Mouse (Mus musculus) gastrocnemius, adult 8-10 months (tissue): ENCODE results near the gene Tmem217. TPM values are rescaled to one million over a fixed set of nuclear protein-coding genes. Genes with fewer than 3 reads are reported as not detected.
A peak's percentile ranks its signal among the peaks of the same experiment; 100 is the strongest.
"Not testable (repeated sequence)": the region's sequence is repeated elsewhere in the genome, so short reads cannot be mapped to it uniquely, and the experiment has no call there.

Source experiments
- DNase-seq, 2 experiments: peaks; one replicate each; pipeline ENCODE4 v3.0.0; 2022; ENCODE audit warnings: low spot score in 2 of 2
- total RNA-seq, 4 experiments: library from RNA; stranded (reverse); gene quantifications; 2 replicates each; pipeline ENCODE4 v1.2.4; 2022

Tmem217 gene
- total RNA-seq, 4 experiments from 2014 or later: not detected

- DNase-seq: no peak
Observed at GRCm38 (mm10) chr17:29503700-29504099, 48.5 kb downstream of the Tmem217 start.

- DNase-seq: no peak
Observed at GRCm38 (mm10) chr17:29502669-29503665, 49.2 kb downstream of the Tmem217 start.

- no peak for DNase-seq
Observed at GRCm38 (mm10) chr17:29502005-29502668, 50.0 kb downstream of the Tmem217 start.

GRCm38 (mm10) chr17:29500802-29501469 is 51.2 kb downstream of the Tmem217 start:
- no peak for DNase-seq

GRCm38 (mm10) chr17:29500243-29500740 is 51.9 kb downstream of the Tmem217 start:
- no peak for DNase-seq

GRCm38 (mm10) chr17:29499511-29499910 is 52.7 kb downstream of the Tmem217 start:
- DNase-seq: no peak

- DNase-seq: not testable (repeated sequence)
Observed at GRCm38 (mm10) chr17:29498952-29499351, 53.2 kb downstream of the Tmem217 start.

GRCm38 (mm10) chr17:29498028-29498427 is 54.2 kb downstream of the Tmem217 start:
- DNase-seq: no peak

- not testable (repeated sequence) for DNase-seq
Observed at GRCm38 (mm10) chr17:29497481-29497880, 54.7 kb downstream of the Tmem217 start.

- no peak for DNase-seq
Observed at GRCm38 (mm10) chr17:29497071-29497354, 55.2 kb downstream of the Tmem217 start.

GRCm38 (mm10) chr17:29496211-29497070 is 55.7 kb downstream of the Tmem217 start:
- no peak for DNase-seq

- no peak for DNase-seq
Observed at GRCm38 (mm10) chr17:29494732-29495076, 57.5 kb downstream of the Tmem217 start.

- no peak for DNase-seq
Observed at GRCm38 (mm10) chr17:29494062-29494731, 58.0 kb downstream of the Tmem217 start.

- DNase-seq: no peak
Observed at GRCm38 (mm10) chr17:29493461-29493980, 58.7 kb downstream of the Tmem217 start.

GRCm38 (mm10) chr17:29492269-29493191 is 59.7 kb downstream of the Tmem217 start:
- DNase-seq: peak; percentile 32 to 55

- peak; percentile 59 to 75 for DNase-seq
Observed at GRCm38 (mm10) chr17:29491591-29492268, 60.5 kb downstream of the Tmem217 start.

GRCm38 (mm10) chr17:29490713-29491581 is 61.2 kb downstream of the Tmem217 start, which contains the start of gene Pim1:
Gene Pim1 (plus strand): TSS chr17:29490753.
- peak in 1 of 2 experiments; percentile 53 for DNase-seq
